Mouse (Mus musculus) cortical plate, adult 2 months (tissue): ENCODE measurements around the gene Lrrc7.

ENCODE experiments used
- CTCF ChIP-seq: fragments of 200-500 bp; IDR thresholded peaks from 2 replicates; pipeline ENCODE4 v1.5.1; 2011; ENCODE audit warnings: mild to moderate bottlenecking, control low read depth, low read length; ENCODE audit not compliant: insufficient read depth; ENCODE audit errors: extremely low read depth
- POLR2A ChIP-seq: fragments of 200-500 bp; IDR thresholded peaks from 2 replicates; pipeline ENCODE4 v1.6.1; 2011; ENCODE audit warnings: mild to moderate bottlenecking, low read length, control low read depth; ENCODE audit not compliant: insufficient read depth; ENCODE audit errors: extremely low read depth

GRCm38 (mm10) chr3:158543481-158543880 lies 18.5 kb downstream of the Lrrc7 start:
- TF ChIP-seq POLR2A: no peak
- no peak for TF ChIP-seq CTCF
